Mouse (Mus musculus): ENCODE measurements around the gene Tspan13.

DNA sequence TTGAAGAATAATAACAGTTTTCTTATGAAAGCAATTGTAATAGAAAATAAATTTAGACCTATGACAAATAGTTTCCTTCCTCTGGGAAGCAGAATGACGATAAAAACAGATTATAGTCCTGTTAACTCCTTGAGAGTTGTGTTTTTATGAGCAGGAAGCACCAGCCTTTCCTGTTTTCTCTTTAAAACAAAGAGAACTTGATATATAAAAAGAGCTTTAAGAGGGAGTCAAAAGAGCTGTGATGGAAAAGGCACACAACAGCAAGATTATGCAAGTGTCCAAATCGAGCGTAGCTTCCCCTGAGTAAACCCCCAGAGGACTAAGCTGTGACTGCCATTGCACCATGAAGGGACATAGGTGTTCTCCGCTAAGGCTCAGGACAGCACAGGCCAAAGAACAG lies 9.9 kb downstream of the Tspan13 start:
- no peak for TF ChIP-seq GATA1 (IDR thresholded peaks at IDR 0.05; ENCODE audit: borderline replicate concordance, low read length)
- TF ChIP-seq FLI1 (IDR thresholded peaks at IDR 0.05; ENCODE audit: low read length): no peak
